Mouse (Mus musculus) WW6 (cell line): ENCODE data around the gene Cpne4.
A peak's percentile ranks its signal among the peaks of the same experiment; 100 is the strongest.

Source experiments
- DNase-seq: peaks from one replicate; pipeline ENCODE4 v3.0.0-alpha.2; 2013; ENCODE audit warnings: low read depth, low spot score

Gene Cpne4

DNA sequence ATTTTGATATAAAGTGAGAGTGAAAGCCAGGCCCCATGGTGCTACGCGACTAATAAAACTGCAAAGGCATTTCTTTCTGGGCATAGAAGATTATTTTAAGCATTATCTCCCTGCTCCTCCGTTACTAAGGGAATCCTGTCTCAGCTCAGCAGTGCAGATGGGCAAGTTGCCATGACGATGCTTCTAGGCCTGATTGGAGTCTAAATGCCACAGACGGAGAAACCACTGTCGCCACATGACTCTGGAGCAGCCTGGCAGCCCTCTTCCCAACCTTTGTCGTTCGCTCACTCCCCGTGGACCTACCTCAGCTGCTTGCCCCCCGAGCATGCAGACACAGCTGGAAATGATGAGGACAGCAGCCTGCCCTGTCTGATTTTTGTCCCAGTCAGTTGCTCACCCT lies 501.3 kb downstream of the Cpne4 start:
- no peak for DNase-seq

DNA sequence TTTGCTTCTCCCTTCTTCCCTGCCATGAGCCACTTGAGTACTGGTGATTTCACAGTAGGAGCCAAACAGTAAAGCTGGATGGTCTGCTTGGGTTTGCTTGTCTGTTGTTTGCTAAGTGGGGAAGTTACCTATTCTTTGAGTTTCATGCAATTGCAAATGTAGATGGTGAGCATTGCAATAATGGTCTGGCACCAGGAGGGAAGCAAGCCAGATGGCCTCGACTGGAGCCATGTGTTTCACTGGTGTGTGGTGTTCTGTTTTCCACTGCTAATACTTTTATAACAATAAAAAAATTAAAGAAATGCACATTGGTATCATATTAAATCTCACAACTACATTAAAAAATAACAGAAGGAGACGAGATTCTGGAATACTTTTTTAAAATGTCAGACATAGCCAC lies 502.6 kb downstream of the Cpne4 start:
- DNase-seq: no peak

DNA sequence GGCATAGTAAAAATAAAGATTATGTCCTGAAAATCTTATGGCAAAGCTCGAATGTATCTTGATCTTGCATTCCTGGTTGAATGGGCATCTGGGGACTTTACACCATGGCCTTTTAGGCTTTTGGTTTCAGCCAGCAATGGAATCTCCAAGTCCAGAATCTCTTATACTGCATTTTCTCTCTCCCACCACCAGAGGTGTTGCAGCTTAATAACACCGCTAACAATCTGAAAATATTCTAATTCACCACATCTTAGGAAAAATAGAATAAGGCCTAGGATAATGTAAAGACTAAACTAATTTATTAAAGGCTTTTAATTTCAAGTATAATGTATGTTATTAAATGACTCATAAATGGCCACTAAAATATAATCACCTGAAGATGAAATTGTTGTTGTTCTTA lies 503.2 kb downstream of the Cpne4 start:
- no peak for DNase-seq

DNA sequence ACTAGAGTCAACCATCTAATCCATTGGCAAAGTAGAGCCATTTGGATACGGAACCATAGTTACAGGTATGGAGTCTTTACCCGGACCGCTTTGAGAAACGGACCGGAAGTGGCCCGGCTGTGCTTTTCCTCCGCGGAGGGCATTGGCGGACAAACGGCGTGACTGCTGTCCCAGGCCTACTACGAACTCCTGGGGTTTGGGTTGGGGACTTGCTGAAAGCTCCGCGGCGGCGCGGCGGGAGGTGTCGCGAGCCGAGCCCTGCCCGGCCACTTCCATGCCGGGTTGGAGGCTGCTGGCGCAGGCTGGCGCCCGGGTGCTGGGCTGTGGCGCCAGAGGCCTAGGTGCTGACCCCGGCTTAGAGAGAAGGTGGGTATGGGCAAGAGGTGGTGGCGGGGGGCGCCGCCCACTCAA lies 506.1 kb downstream of the Cpne4 start, which contains the start of gene Mrpl3:
Mrpl3 (plus strand) TSS at position 93 of the 411 bp plus-strand sequence.
- DNase-seq: peak; percentile 57

DNA sequence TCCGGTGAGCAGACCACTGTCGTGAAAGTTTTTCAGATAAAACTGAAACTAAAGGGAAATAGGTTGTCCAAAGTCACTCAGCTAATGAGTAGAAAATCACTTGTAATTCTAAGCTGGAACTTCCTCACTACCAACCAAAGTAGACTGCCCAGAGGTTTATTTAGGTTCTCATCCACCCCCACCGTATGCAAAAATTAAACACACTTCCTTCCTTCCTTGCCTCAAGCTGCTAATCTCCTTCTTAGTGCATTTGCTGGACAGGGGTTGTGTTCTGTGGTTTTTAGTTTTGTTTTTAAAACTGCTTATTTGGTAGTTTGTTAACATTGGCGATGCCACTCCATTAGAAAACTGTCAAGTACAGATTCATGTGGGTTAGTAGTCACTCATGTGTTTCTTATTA lies 506.7 kb downstream of the Cpne4 start:
- DNase-seq: no peak

DNA sequence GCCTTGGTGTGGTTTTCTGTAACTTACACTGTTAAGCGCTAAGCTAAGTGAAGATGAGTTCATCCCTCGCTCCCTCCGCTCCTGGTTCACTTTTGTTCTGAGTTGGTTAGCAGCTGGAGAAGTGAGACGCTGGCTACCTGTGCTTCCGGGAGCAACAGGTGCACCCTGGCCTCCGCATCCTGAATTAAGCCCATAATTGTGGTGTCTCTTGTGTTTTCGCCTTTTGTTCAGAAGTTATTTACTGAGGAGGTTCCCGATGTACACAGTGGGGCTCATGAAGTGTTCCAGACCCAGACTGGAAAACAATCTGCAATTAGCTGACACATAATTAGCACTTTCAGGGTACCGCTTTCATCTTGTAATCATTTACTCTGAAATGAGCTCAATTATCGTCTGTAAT lies 522.0 kb downstream of the Cpne4 start:
- DNase-seq: no peak

DNA sequence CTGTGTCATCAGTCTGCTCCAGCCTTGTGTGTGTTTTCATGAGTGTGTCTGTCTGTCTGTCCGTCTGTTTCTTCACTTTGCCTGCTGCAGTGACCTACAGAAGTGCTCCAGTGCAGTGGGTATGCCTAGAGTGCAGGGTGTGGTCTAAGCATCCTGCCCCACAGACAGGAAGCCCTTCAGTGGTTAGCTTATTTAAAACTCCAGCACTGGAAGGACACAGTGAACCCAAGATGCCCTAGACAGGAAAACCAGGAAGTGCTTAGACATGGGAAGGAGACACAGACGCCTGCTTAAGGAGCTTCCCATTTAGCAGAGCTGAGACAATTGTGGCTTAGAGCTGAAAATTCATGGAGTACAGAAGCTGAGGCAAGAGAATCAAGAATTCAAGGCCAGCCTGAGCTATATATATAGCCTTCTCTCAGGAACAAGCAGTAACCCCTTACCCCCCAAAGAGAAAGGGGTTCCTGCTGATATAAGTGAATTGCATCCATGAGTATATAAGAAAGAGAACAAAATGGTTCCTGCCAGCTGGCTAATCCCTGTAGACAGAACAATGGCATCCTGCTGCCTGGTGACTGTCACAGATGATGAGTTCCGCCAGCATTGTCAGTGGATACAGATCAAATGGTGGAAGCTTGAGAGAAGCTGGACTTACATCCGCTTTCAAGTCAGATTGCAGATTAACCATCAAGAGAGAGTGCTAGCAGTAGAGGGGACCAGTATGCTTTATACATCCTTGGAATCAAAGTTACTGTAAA lies 526.1 kb downstream of the Cpne4 start:
- DNase-seq: no peak

DNA sequence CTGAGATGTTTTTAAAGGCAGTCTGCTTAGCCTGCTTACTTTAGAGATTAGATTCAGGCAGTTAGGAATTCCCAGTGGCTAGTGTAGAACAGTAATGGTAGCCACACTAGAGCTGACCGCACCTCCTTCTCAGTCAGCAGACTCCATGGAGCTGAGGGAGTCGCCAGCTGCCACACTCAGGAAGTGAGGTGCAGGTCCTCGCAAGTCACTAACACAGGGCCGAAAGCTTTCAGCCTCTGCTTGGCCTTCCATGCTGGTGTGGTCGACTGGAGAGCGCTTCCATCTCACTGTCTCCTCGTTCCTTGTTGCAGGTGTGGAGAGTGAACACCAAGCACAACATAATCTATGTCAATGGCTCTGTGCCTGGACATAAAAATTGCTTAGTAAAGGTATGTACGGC lies 527.8 kb downstream of the Cpne4 start:
- no peak for DNase-seq

DNA sequence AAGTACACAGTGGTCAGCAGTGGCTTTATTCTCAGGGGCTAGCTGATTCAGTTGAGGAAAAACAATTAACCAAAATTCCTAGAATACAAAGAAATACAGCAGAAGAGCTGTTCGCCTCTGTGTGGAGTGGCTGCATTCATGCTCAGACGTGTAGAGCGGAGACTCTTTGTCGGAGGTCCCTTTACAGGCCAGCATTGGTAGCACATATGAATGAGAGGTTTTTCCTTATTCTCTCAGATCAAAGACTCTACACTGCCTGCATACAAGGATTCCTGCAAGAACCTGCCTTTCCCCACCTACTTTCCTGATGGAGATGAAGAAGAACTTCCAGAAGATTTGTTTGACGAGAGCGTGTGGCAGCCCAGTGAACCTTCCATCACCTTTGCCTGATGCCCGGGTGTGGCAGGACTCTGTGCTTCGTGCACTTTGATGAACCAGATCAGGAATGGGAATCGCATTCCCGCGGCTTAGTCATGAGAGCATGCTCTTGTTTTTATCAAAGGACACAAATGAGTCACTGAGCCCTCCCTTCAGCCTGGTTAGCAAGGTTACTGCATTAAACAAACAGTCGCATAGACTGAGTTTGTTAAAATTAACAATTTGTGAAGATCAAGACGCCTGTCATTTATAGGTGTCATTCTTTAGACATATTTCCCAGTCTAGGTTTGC lies 529.8 kb downstream of the Cpne4 start:
- no peak for DNase-seq

DNA sequence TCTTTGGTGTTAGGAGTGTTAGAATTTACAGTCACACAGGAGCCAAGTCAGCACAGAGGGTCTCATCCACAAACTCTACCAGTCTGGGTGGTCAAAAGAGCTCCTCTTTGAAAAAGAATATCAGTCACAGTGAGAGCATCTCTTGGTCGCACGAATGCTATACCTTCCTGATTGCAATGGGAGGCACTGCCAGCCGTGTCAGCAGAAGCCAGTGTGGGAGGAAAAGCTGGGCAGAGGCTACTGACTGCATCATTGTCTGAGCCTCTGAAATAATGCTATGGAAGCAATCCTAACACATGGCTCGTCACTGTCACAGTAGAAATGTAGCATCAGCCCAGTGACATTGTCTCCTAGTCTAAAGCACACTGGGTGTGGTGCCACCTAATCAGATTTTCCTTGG lies 531.4 kb downstream of the Cpne4 start:
- no peak for DNase-seq

DNA sequence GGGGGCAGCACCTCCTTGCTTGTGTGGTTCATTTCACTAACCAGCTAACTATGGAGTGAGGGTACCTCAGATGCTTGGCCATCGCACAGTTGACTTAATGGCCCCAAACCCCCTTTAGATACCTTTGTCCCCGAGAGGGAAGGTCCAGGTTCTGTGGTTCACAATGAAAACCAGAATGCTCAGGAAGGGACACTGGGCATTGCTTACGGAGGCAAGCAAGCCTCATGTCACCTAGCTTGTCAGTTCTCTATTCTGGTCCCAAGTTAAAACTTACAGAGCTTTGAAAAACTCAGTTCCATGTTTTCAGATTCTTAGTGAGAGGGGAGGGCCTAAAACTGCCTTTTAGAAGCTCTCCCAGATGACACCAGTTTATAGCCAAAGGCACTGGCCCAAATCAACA lies 533.2 kb downstream of the Cpne4 start:
- no peak for DNase-seq
